Mouse (Mus musculus) embryonic fibroblast, embryonic 13.5 days (primary cell): ENCODE data around the gene Dolpp1.

ENCODE experiments used
- CTCF ChIP-seq: IDR thresholded peaks from 2 replicates; pipeline ENCODE4 v1.5.1; 2011; ENCODE audit warnings: mild to moderate bottlenecking, control low read depth, low read length, moderate library complexity, borderline replicate concordance; ENCODE audit not compliant: insufficient read depth
- POLR2A ChIP-seq: IDR thresholded peaks from 2 replicates; pipeline ENCODE4 v1.6.1; 2011; ENCODE audit warnings: low read depth, mild to moderate bottlenecking, control low read depth, low read length, moderate library complexity

DNA sequence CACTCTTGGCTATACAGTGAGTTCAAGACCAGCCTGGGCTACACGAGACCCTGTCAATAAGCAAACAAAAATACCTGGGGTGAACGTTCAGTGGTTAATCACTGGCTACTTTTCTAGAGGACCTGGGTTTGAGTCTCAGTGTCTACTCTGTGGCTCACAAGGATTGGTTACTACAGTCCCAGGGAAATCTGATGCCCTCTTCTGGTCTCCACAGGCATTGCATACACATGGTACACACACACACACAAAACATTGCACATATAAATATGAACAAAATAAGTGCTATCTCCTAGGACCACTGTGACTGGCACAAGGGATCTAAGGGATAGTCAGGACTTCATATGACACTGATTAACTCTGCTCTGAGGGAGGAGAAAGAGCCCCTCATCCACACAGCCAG, 3.1 kb upstream of the Dolpp1 start:
- TF ChIP-seq POLR2A (no peak), CTCF (no peak)
